Mouse (Mus musculus) ES-E14 (cell line): Measurements from ENCODE around the gene Slco2b1. TPM values are rescaled to one million over a fixed set of nuclear protein-coding genes. Genes with fewer than 3 reads are reported as not detected.

Experiments
- DNase-seq: peaks from one replicate; pipeline ENCODE4 v3.0.0-alpha.2; 2013; ENCODE audit warnings: low read depth, low spot score
- H3K27ac ChIP-seq: 2 replicates; pipeline ENCODE4 v1.5.1; 2012; ENCODE audit warnings: low read depth, mild to moderate bottlenecking, low read length, moderate library complexity, mixed read lengths; ENCODE audit not compliant: poor library complexity, insufficient read depth, severe bottlenecking
- H3K36me3 ChIP-seq: 2 replicates; pipeline ENCODE4 v1.6.1; 2012; ENCODE audit warnings: mild to moderate bottlenecking, low read length, moderate library complexity, mixed read lengths; ENCODE audit not compliant: control insufficient read depth, poor library complexity, insufficient read depth, severe bottlenecking
- H3K4me1 ChIP-seq, 2 experiments: fragments of 150-350 bp in 1 of 2; sonication (generic) in 1 of 2; 2 replicates each; pipeline ENCODE4 v1.6.1; 2012; ENCODE audit warnings: low read length in 2 of 2, mild to moderate bottlenecking in 1 of 2, mixed read lengths in 1 of 2; ENCODE audit not compliant: control insufficient read depth in 2 of 2, insufficient read depth in 2 of 2, poor library complexity in 1 of 2
- H3K4me3 ChIP-seq, 2 experiments: fragments of 150-350 bp in 1 of 2; sonication (generic) in 1 of 2; 2 replicates each; pipeline ENCODE4 v1.5.1; 2012; ENCODE audit warnings: low read length in 2 of 2, low read depth in 1 of 2, mild to moderate bottlenecking in 1 of 2, mixed read lengths in 1 of 2; ENCODE audit not compliant: insufficient read depth in 1 of 2, poor library complexity in 1 of 2, severe bottlenecking in 1 of 2
- H3K9ac ChIP-seq: 2 replicates; pipeline ENCODE4 v1.6.1; 2012; ENCODE audit warnings: low read depth, mild to moderate bottlenecking, low read length, mixed read lengths; ENCODE audit not compliant: poor library complexity, insufficient read depth, severe bottlenecking
- H3K9me3 ChIP-seq: fragments of 150-350 bp; sonication (generic); 2 replicates; pipeline ENCODE4 v1.6.1; 2012; ENCODE audit warnings: low read depth, mild to moderate bottlenecking, low read length; ENCODE audit not compliant: control insufficient read depth, insufficient read depth
- CHD2 ChIP-seq: IDR thresholded peaks from 2 replicates; pipeline ENCODE4 v1.6.1; 2014; ENCODE audit warnings: mild to moderate bottlenecking, low read depth, low read length, inconsistent platforms
- HCFC1 ChIP-seq: IDR thresholded peaks from 2 replicates; pipeline ENCODE4 v1.6.1; 2012; ENCODE audit warnings: low read length, inconsistent platforms, borderline replicate concordance; ENCODE audit not compliant: insufficient read depth
- MAFK ChIP-seq: IDR thresholded peaks from 2 replicates; pipeline ENCODE4 v1.6.1; 2014; ENCODE audit warnings: mild to moderate bottlenecking, low read depth, low read length, inconsistent platforms; ENCODE audit not compliant: insufficient read depth
- ZC3H11A ChIP-seq: IDR thresholded peaks from 2 replicates; pipeline ENCODE4 v1.6.1; 2012; ENCODE audit warnings: low read depth, mild to moderate bottlenecking, inconsistent platforms, low read length, borderline replicate concordance
- ZNF384 ChIP-seq: IDR thresholded peaks from 2 replicates; pipeline ENCODE4 v1.6.1; 2012; ENCODE audit warnings: low read depth, low read length, inconsistent platforms
- in situ Hi-C, 2 experiments: fragments of 600-800 bp; cut with MboI; formaldehyde crosslinking; loops; one replicate each; pipeline ENCODE4 v1.15.1; 2025; ENCODE audit warnings: low sequenced_read_pairs in 2 of 2, inconsistent platforms in 1 of 2; ENCODE audit not compliant: unreplicated experiment in 2 of 2
- total RNA-seq: library from RNA; depleted of rRNA; stranded (reverse); fragments of 300-350 nt; gene quantifications from 2 replicates; pipeline ENCODE4 v1.2.3, GENCODE M21; 2012

Gene Slco2b1
- total RNA-seq, 1 experiment, result 0.45 TPM

DNA sequence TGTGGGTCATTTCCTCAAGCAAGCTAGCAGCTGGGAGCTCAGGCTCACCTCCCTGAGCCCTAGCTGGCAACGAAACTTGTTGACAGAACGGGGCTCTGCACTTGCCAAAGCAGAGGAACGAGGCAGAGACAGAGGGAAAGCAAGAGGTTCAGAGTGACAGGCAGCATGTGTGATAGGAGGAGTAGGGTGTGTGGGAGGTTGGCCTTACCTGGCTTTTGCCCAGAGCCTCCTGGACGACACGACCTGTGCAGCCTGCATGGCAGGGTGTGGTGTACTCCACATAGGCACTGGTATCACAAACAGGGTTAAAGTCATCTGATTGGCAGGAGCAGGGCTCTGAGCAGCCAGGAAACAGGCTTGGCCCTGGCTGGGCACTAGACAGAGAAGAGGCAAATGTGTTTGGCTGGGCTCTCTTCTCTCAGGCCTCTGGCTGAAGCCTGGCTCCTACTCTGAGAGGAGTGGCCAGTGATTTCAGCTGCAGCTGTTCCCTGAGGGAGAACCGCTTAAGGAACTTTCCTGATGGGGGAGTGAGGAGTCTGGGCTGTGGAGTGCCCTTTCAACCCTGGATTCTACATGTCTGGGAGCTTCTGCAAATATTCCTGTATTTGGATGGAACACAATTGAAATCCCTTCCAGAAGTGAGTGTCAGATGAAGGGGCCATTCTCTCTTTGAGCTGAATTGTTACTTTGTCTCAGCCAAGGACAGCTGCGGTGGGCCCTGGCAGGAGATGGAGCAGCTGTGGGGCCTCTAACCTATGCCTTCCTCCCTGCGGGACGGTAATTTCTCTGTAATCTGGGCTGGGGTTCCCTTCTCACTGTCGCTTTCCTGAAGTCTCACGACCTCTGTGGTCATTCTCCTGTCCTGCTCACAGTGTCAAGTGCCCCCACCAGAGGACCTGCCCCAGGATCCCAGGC lies 46.3 kb downstream of the Slco2b1 start:
- H3K27ac ChIP-seq, result no peak overlapping the region
- H3K36me3 ChIP-seq, result no peaks in the 10 kb centered on the region
- DNase-seq, result no peak
- no peak for TF ChIP-seq ZNF384
- no peak for TF ChIP-seq CHD2
- no peak for TF ChIP-seq MAFK
- no peak for TF ChIP-seq ZC3H11A
- TF ChIP-seq HCFC1, result no peak
- H3K9ac ChIP-seq, result no peak overlapping the region
- 0 out of 4 replicates have a peak, but pooled peaks cover 0 to 2% of the 10 kb centered on the region in 2 experiments for H3K4me1 ChIP-seq
- H3K4me3 ChIP-seq, result no peak overlapping the region
- H3K9me3 ChIP-seq, result no peaks in the 10 kb centered on the region
- in situ Hi-C loops, result no loop called here

DNA sequence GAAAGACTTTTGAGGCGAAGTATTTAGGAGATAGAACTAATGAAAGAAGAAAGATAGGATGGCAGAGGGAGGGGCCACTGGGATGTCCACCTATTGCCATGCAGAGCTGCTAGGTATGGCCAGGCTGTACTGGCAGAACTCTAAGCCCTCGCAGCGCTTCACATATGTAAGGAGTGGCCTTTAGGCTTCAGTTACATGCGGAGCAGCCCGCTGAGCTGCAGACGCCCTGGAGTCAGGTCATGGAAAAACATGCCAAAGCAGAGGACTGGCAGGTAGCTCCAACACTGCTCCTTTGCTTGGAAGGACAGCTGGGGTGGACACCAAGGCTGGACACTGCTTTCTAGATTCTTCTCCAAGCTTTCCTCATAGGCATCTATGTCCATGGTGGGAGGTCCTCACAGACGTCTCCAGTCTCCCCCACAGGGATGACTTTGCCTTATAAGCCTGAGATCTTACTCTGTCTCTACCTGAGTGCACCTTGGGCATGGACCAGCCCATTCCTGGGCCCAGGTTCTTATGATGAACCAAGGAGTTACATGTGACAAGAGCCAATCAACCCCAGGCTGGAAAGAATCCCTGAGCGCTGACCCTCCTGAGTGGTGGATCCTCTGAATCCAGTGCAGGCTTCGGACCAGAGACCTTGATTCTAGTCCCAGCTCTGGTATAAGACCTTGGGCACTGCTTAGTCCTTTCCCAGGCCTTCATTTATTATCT lies 47.5 kb downstream of the Slco2b1 start:
- DNase-seq, result no peak
- TF ChIP-seq ZNF384 (no peak), ZC3H11A (no peak), CHD2 (no peak), HCFC1 (no peak), MAFK (no peak)
- H3K4me1 ChIP-seq, result 0 out of 4 replicates have a peak, but pooled peaks cover 0 to 2% of the 10 kb centered on the region in 2 experiments
- no peak overlapping the region for H3K27ac ChIP-seq
- H3K4me3 ChIP-seq, result no peak overlapping the region
- H3K36me3 ChIP-seq, result no peaks in the 10 kb centered on the region
- in situ Hi-C loops, result no loop called here
- H3K9ac ChIP-seq, result no peak overlapping the region
- no peaks in the 10 kb centered on the region for H3K9me3 ChIP-seq

DNA sequence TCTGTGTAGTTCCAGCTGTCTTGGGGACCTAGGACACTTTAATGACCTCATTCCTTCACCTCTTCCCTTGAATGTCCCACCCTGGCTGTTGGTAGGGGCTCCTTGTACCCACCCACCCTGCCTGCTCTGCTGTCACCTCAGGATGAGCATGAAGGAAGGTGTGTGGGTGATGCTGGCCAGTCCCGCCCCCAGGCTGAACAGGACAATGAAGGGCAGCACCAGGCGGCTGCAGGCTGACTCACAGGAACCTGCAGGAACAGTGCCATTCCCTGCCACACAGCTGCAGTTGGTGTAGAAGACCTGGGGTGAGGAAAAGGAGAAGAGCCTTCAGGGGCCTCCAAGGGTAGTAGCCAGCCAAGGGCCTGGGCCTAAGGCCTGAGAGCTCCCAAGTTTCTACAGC lies 48.8 kb downstream of the Slco2b1 start:
- in situ Hi-C loops, result no loop called here
- Histone ChIP-seq H3K4me3 (no peak overlapping the region), H3K4me1 (0 out of 4 replicates have a peak, but pooled peaks cover 0 to 2% of the 10 kb centered on the region in 2 experiments), H3K27ac (no peak overlapping the region), H3K9ac (no peak overlapping the region), H3K36me3 (no peaks in the 10 kb centered on the region), H3K9me3 (no peaks in the 10 kb centered on the region)
- no peak for DNase-seq
- TF ChIP-seq MAFK (no peak), ZNF384 (no peak), HCFC1 (no peak), CHD2 (no peak), ZC3H11A (no peak)

- DNase-seq, result no peak
- Histone ChIP-seq H3K9ac (no peak overlapping the region), H3K4me1 (no peaks in the 10 kb centered on the region), H3K9me3 (no peaks in the 10 kb centered on the region), H3K36me3 (no peaks in the 10 kb centered on the region), H3K27ac (no peak overlapping the region), H3K4me3 (no peak overlapping the region)
- in situ Hi-C loops, result no loop called here
- TF ChIP-seq HCFC1, result no peak
- TF ChIP-seq CHD2, result no peak
- no peak for TF ChIP-seq ZC3H11A
- no peak for TF ChIP-seq ZNF384
- TF ChIP-seq MAFK, result no peak
Observed at GRCm38 (mm10) chr7:99661571-99662230, 49.4 kb downstream of the Slco2b1 start.
